9 mouse cellular contexts compared by ENCODE assay signal in genomic region chr12:72408954-72409353, GRCm38 (mm10). TPM values are rescaled to one million over a fixed set of nuclear protein-coding genes. Genes with fewer than 3 reads are reported as not detected.
DNase-seq lines count a peak whose midpoint lies in the region; ATAC-seq lines count a peak whose summit lies in the region.
"Had no signal": no experiment of that assay in that cellular context is flagged by ENCODE, and none has a peak within 500 bp of the region (broad histone marks: within the 10 kb centered on the region; RNA-seq: fewer than 3 reads in every experiment).

Gene Rtn1 (minus strand): TSS chr12:72409054.

- H3K27ac ChIP-seq in heart, embryonic 14.5 days (replicated peaks in 1 of 2; ENCODE audit: control insufficient read depth in 1 of 2, insufficient read depth in 1 of 2, low read depth in 2 of 2, low read length in 2 of 2) = no peak within 1 kb of the TSS
- no peak within 1 kb of the TSS for H3K27ac ChIP-seq in heart, embryonic 15.5 days
- no peak within 1 kb of the TSS for H3K27ac ChIP-seq in limb, embryonic 13.5 days

- H3K4me2 ChIP-seq in heart, embryonic 14.5 days (ENCODE audit: low read length) = peak within 1 kb of the TSS; percentile 99
- peak within 1 kb of the TSS; percentile 100 for H3K4me2 ChIP-seq in heart, embryonic 15.5 days
- peak within 1 kb of the TSS; percentile 99 for H3K4me2 ChIP-seq in limb, embryonic 13.5 days (replicated peaks)

- 44% methylated on average over 6 of the region's 6 CpGs for WGBS in heart, embryonic 14.5 days
- 35% methylated on average over 6 of the region's 6 CpGs for WGBS in heart, embryonic 15.5 days
- 37% methylated on average over 6 of the region's 6 CpGs for WGBS in limb, embryonic 13.5 days

- H3K9ac ChIP-seq in heart, embryonic 14.5 days (ENCODE audit: low read length) = peak within 1 kb of the TSS; percentile 65
- H3K9ac ChIP-seq in heart, embryonic 15.5 days = peak within 1 kb of the TSS; percentile 56
- peak within 1 kb of the TSS; percentile 70 for H3K9ac ChIP-seq in limb, embryonic 13.5 days

- H3K27me3 ChIP-seq in heart, embryonic 14.5 days (ENCODE audit: control insufficient read depth, insufficient read depth, low read length) = peaks cover 25% of the 10 kb centered on the region
- peaks cover 27% of the 10 kb centered on the region for H3K27me3 ChIP-seq in heart, embryonic 15.5 days
- peaks cover 47% of the 10 kb centered on the region for H3K27me3 ChIP-seq in limb, embryonic 13.5 days

- no peaks in the 10 kb centered on the region for H3K36me3 ChIP-seq in heart, embryonic 14.5 days (ENCODE audit: control insufficient read depth, insufficient read depth, low read length)
- H3K36me3 ChIP-seq in heart, embryonic 15.5 days = no peaks in the 10 kb centered on the region
- H3K36me3 ChIP-seq in limb, embryonic 13.5 days = no peaks in the 10 kb centered on the region

- H3K9me3 ChIP-seq in heart, embryonic 14.5 days (ENCODE audit: control insufficient read depth, low read length) = no peaks in the 10 kb centered on the region
- no peaks in the 10 kb centered on the region for H3K9me3 ChIP-seq in heart, embryonic 15.5 days (replicated peaks)
- no peaks in the 10 kb centered on the region for H3K9me3 ChIP-seq in limb, embryonic 13.5 days

- DNase-seq in heart, postnatal 4 days = no peak
- DNase-seq in adrenal gland, postnatal 10 days = no peak
- no peak for DNase-seq in ovary, postnatal 10 days (ENCODE audit: low spot score)

- H3K4me3 ChIP-seq in heart, embryonic 14.5 days (ENCODE audit: control insufficient read depth in 1 of 2, insufficient read depth in 1 of 2, low read depth in 1 of 2, low read length in 2 of 2) = peak within 1 kb of the TSS; percentile 58 to 69
- H3K4me3 ChIP-seq in heart, embryonic 15.5 days = peak within 1 kb of the TSS; percentile 75
- H3K4me3 ChIP-seq in limb, embryonic 13.5 days = peak within 1 kb of the TSS; percentile 69

- ATAC-seq in heart, embryonic 14.5 days (ENCODE audit: insufficient number of reproducible peaks, insufficient read depth, low FRiP score, low read depth) = no peak
- ATAC-seq in heart, embryonic 15.5 days (replicated peaks; ENCODE audit: insufficient number of reproducible peaks, insufficient read depth, low FRiP score, low read depth) = no peak
- no peak for ATAC-seq in limb, embryonic 13.5 days (ENCODE audit: low FRiP score, low read depth)
- no peak for ATAC-seq in monocyte, adult 5-6 weeks (replicated peaks; ENCODE audit: insufficient number of reproducible peaks, low FRiP score, low TSS enrichment, poor library complexity, severe bottlenecking)
- no peak for ATAC-seq in activated CD4-positive, CD25-positive, alpha-beta regulatory T cell, adult 4 months

- H3K4me1 ChIP-seq in heart, embryonic 14.5 days (ENCODE audit: control insufficient read depth in 2 of 2, insufficient read depth in 2 of 2, low read length in 2 of 2) = peaks cover 9 to 14% of the 10 kb centered on the region in 2 experiments
- peaks cover 17% of the 10 kb centered on the region for H3K4me1 ChIP-seq in heart, embryonic 15.5 days (replicated peaks)
- H3K4me1 ChIP-seq in limb, embryonic 13.5 days = peaks cover 14% of the 10 kb centered on the region

RNA-seq across cellular contexts. Expression of gene Rtn1, which starts in this region (rescaled TPM):
- polyA plus RNA-seq in heart, embryonic 14.5 days (2014; fragmentation: Nextera tagmentation; extraction: Ambion mirVana) = 10.9 and 15.1 TPM in 2 replicates
- 1 to 10 TPM; 7.3 to 9.7 TPM for total RNA-seq in heart, postnatal 4 days (2021)
- total RNA-seq in adrenal gland, postnatal 10 days (2021) = 10 to 100 TPM; 29.8 to 52.9 TPM
- 12.8 and 28.2 TPM in 2 replicates for polyA plus RNA-seq in heart, embryonic 15.5 days (2015; fragmentation: Nextera tagmentation; extraction: Ambion mirVana)
- polyA plus RNA-seq in limb, embryonic 13.5 days (2015; fragmentation: Nextera tagmentation; extraction: Ambion mirVana) = 7.3 and 11.2 TPM in 2 replicates
- total RNA-seq in monocyte, adult 5-6 weeks (2017) = 3.9 to 4.4 TPM (median 4.3 TPM) in 3 replicates
- polyA plus RNA-seq in activated CD4-positive, CD25-positive, alpha-beta regulatory T cell, adult 4 months (2017; shearing (Covaris generic)) = under 1 TPM in 1 of 2 experiments, not detected in 1; 0.12 TPM
- total RNA-seq: MEL had no signal
